Mouse (Mus musculus): Measurements from ENCODE around the gene Minpp1. TPM values are rescaled to one million over a fixed set of nuclear protein-coding genes. Genes with fewer than 3 reads are reported as not detected.

Minpp1 gene
- polyA plus RNA-seq, 1 experiment from 2014 or later = 61.8 TPM

- no peak for DNase-seq
- no peak overlapping the region for H3K9ac ChIP-seq (replicated peaks; ENCODE audit: low read length)
- H3K27me3 ChIP-seq (ENCODE audit: control insufficient read depth, insufficient read depth, low read length) = no peaks in the 10 kb centered on the region
- H3K4me3 ChIP-seq (replicated peaks; ENCODE audit: low read depth, low read length) = no peak overlapping the region
- H3K4me1 ChIP-seq (ENCODE audit: control insufficient read depth, insufficient read depth, low read length) = no peaks in the 10 kb centered on the region
- H3K9me3 ChIP-seq (ENCODE audit: control insufficient read depth, low read length) = no peaks in the 10 kb centered on the region
- no peak for ATAC-seq (ENCODE audit: low FRiP score, low TSS enrichment)
- WGBS = 86% methylated on average over 9 of the region's 9 CpGs
- H3K36me3 ChIP-seq (ENCODE audit: control insufficient read depth, insufficient read depth, low read length) = no peaks in the 10 kb centered on the region
- no peak overlapping the region for H3K27ac ChIP-seq (replicated peaks; ENCODE audit: low read depth, low read length)
- H3K4me2 ChIP-seq (ENCODE audit: low read length) = no peak overlapping the region
These were observed 57.4 kb downstream of the Minpp1 start for GRCm38 (mm10) chr19:32542784-32543490.

GRCm38 (mm10) chr19:32547396-32547795 lies 61.8 kb downstream of the Minpp1 start:
- Histone ChIP-seq H3K4me1 (ENCODE audit: control insufficient read depth, insufficient read depth, low read length) (no peaks in the 10 kb centered on the region), H3K9ac (replicated peaks; ENCODE audit: low read length) (no peak overlapping the region), H3K4me3 (replicated peaks; ENCODE audit: low read depth, low read length) (no peak overlapping the region), H3K4me2 (ENCODE audit: low read length) (no peak overlapping the region), H3K36me3 (ENCODE audit: control insufficient read depth, insufficient read depth, low read length) (no peaks in the 10 kb centered on the region), H3K27me3 (ENCODE audit: control insufficient read depth, insufficient read depth, low read length) (no peaks in the 10 kb centered on the region), H3K9me3 (ENCODE audit: control insufficient read depth, low read length) (no peaks in the 10 kb centered on the region), H3K27ac (replicated peaks; ENCODE audit: low read depth, low read length) (no peak overlapping the region)
- no peak for DNase-seq
- WGBS = 82% methylated on average over 3 of the region's 3 CpGs
- no peak for ATAC-seq (ENCODE audit: low FRiP score, low TSS enrichment)

- no peak overlapping the region for H3K4me2 ChIP-seq (ENCODE audit: low read length)
- no peak overlapping the region for H3K27ac ChIP-seq (replicated peaks; ENCODE audit: low read depth, low read length)
- no peaks in the 10 kb centered on the region for H3K4me1 ChIP-seq (ENCODE audit: control insufficient read depth, insufficient read depth, low read length)
- no peak overlapping the region for H3K9ac ChIP-seq (replicated peaks; ENCODE audit: low read length)
- H3K9me3 ChIP-seq (ENCODE audit: control insufficient read depth, low read length) = no peaks in the 10 kb centered on the region
- DNase-seq (no peak), ATAC-seq (ENCODE audit: low FRiP score, low TSS enrichment) (no peak)
- whole genome bisulfite sequencing = 88% methylated on average over 15 of the region's 15 CpGs
- H3K36me3 ChIP-seq (ENCODE audit: control insufficient read depth, insufficient read depth, low read length) = no peaks in the 10 kb centered on the region
- no peak overlapping the region for H3K4me3 ChIP-seq (replicated peaks; ENCODE audit: low read depth, low read length)
- no peaks in the 10 kb centered on the region for H3K27me3 ChIP-seq (ENCODE audit: control insufficient read depth, insufficient read depth, low read length)
These were observed 62.6 kb downstream of the Minpp1 start for GRCm38 (mm10) chr19:32548202-32548601.

GRCm38 (mm10) chr19:32550446-32550845 lies 64.9 kb downstream of the Minpp1 start:
- ATAC-seq (ENCODE audit: low FRiP score, low TSS enrichment) = no peak
- Histone ChIP-seq H3K9me3 (ENCODE audit: control insufficient read depth, low read length) (no peaks in the 10 kb centered on the region), H3K4me3 (replicated peaks; ENCODE audit: low read depth, low read length) (no peak overlapping the region), H3K36me3 (ENCODE audit: control insufficient read depth, insufficient read depth, low read length) (no peaks in the 10 kb centered on the region), H3K4me2 (ENCODE audit: low read length) (no peak overlapping the region), H3K9ac (replicated peaks; ENCODE audit: low read length) (no peak overlapping the region), H3K27ac (replicated peaks; ENCODE audit: low read depth, low read length) (no peak overlapping the region), H3K27me3 (ENCODE audit: control insufficient read depth, insufficient read depth, low read length) (no peaks in the 10 kb centered on the region), H3K4me1 (ENCODE audit: control insufficient read depth, insufficient read depth, low read length) (no peaks in the 10 kb centered on the region)
- no peak for DNase-seq
- 75% methylated on average over 5 of the region's 5 CpGs for WGBS

- H3K36me3 ChIP-seq (ENCODE audit: control insufficient read depth, insufficient read depth, low read length) = no peaks in the 10 kb centered on the region
- H3K4me2 ChIP-seq (ENCODE audit: low read length) = no peak overlapping the region
- no peaks in the 10 kb centered on the region for H3K4me1 ChIP-seq (ENCODE audit: control insufficient read depth, insufficient read depth, low read length)
- ATAC-seq (ENCODE audit: low FRiP score, low TSS enrichment) = no peak
- H3K9ac ChIP-seq (replicated peaks; ENCODE audit: low read length) = no peak overlapping the region
- H3K27me3 ChIP-seq (ENCODE audit: control insufficient read depth, insufficient read depth, low read length) = no peaks in the 10 kb centered on the region
- H3K27ac ChIP-seq (replicated peaks; ENCODE audit: low read depth, low read length) = no peak overlapping the region
- no peaks in the 10 kb centered on the region for H3K9me3 ChIP-seq (ENCODE audit: control insufficient read depth, low read length)
- H3K4me3 ChIP-seq (replicated peaks; ENCODE audit: low read depth, low read length) = no peak overlapping the region
- DNase-seq = no peak
- 73% methylated on average over 3 of the region's 3 CpGs for WGBS
These were observed 65.9 kb downstream of the Minpp1 start for GRCm38 (mm10) chr19:32551442-32551841.

- WGBS = 68% methylated on average over 1 of the region's 1 CpGs
These were observed 66.5 kb downstream of the Minpp1 start for GRCm38 (mm10) chr19:32552106-32552505.

GRCm38 (mm10) chr19:32553310-32553709 lies 67.7 kb downstream of the Minpp1 start:
- Histone ChIP-seq H3K36me3 (ENCODE audit: control insufficient read depth, insufficient read depth, low read length) (no peaks in the 10 kb centered on the region), H3K9me3 (ENCODE audit: control insufficient read depth, low read length) (no peaks in the 10 kb centered on the region), H3K9ac (replicated peaks; ENCODE audit: low read length) (no peak overlapping the region), H3K4me1 (ENCODE audit: control insufficient read depth, insufficient read depth, low read length) (no peaks in the 10 kb centered on the region), H3K27me3 (ENCODE audit: control insufficient read depth, insufficient read depth, low read length) (no peaks in the 10 kb centered on the region), H3K4me3 (replicated peaks; ENCODE audit: low read depth, low read length) (no peak overlapping the region), H3K27ac (replicated peaks; ENCODE audit: low read depth, low read length) (no peak overlapping the region), H3K4me2 (ENCODE audit: low read length) (no peak overlapping the region)
- no peak for ATAC-seq (ENCODE audit: low FRiP score, low TSS enrichment)
- DNase-seq = no peak
- WGBS = 73% methylated on average over 3 of the region's 3 CpGs

More at GRCm38 (mm10) chr19:32552106-32552505, 66.5 kb downstream of the Minpp1 start:
- H3K4me1 ChIP-seq (ENCODE audit: control insufficient read depth, insufficient read depth, low read length) = no peaks in the 10 kb centered on the region
- H3K4me2 ChIP-seq (ENCODE audit: low read length) = no peak overlapping the region
- no peak overlapping the region for H3K9ac ChIP-seq (replicated peaks; ENCODE audit: low read length)
- H3K36me3 ChIP-seq (ENCODE audit: control insufficient read depth, insufficient read depth, low read length) = no peaks in the 10 kb centered on the region
- H3K27me3 ChIP-seq (ENCODE audit: control insufficient read depth, insufficient read depth, low read length) = no peaks in the 10 kb centered on the region
- H3K4me3 ChIP-seq (replicated peaks; ENCODE audit: low read depth, low read length) = no peak overlapping the region
- ATAC-seq (ENCODE audit: low FRiP score, low TSS enrichment) = no peak
- DNase-seq = no peak
- H3K9me3 ChIP-seq (ENCODE audit: control insufficient read depth, low read length) = no peaks in the 10 kb centered on the region
- H3K27ac ChIP-seq (replicated peaks; ENCODE audit: low read depth, low read length) = no peak overlapping the region

- Histone ChIP-seq H3K4me2 (ENCODE audit: low read length) (no peak overlapping the region), H3K4me3 (replicated peaks; ENCODE audit: low read depth, low read length) (no peak overlapping the region), H3K9me3 (ENCODE audit: control insufficient read depth, low read length) (no peaks in the 10 kb centered on the region), H3K36me3 (ENCODE audit: control insufficient read depth, insufficient read depth, low read length) (no peaks in the 10 kb centered on the region), H3K27me3 (ENCODE audit: control insufficient read depth, insufficient read depth, low read length) (no peaks in the 10 kb centered on the region), H3K4me1 (ENCODE audit: control insufficient read depth, insufficient read depth, low read length) (no peaks in the 10 kb centered on the region), H3K9ac (replicated peaks; ENCODE audit: low read length) (no peak overlapping the region), H3K27ac (replicated peaks; ENCODE audit: low read depth, low read length) (no peak overlapping the region)
- ATAC-seq (ENCODE audit: low FRiP score, low TSS enrichment) (no peak), DNase-seq (peak; percentile 45)
- WGBS = 19% methylated on average over 3 of the region's 3 CpGs
These were observed 69.7 kb downstream of the Minpp1 start for GRCm38 (mm10) chr19:32555257-32555656.

Data from midbrain, embryonic 14.5 days (tissue).